Mouse (Mus musculus) hindbrain, embryonic 16.5 days (tissue): Measurements from ENCODE around the gene 2010111I01Rik. TPM values are rescaled to one million over a fixed set of nuclear protein-coding genes. Genes with fewer than 3 reads are reported as not detected.

Experiments used
- ATAC-seq: fragments of 200-750 bp; cut with Nextera tagmentation; 2 replicates; pipeline ENCODE4 v1.8.0; 2017; ENCODE audit warnings: moderate TSS enrichment, moderate library complexity
- H3K27ac ChIP-seq: fragments of 300-500 bp; sonication (generic); 2 replicates; pipeline ENCODE4 v1.5.1; 2014; ENCODE audit warnings: low read depth, mild to moderate bottlenecking, control low read depth, low read length, moderate library complexity
- H3K27me3 ChIP-seq: fragments of 300-500 bp; sonication (generic); replicated peaks from 2 replicates; pipeline ENCODE4 v1.6.1; 2014; ENCODE audit warnings: low read length; ENCODE audit not compliant: control insufficient read depth, insufficient read depth
- H3K36me3 ChIP-seq: fragments of 300-500 bp; sonication (generic); 2 replicates; pipeline ENCODE4 v1.6.1; 2014; ENCODE audit warnings: mild to moderate bottlenecking, low read length, moderate library complexity, mixed read lengths; ENCODE audit not compliant: control insufficient read depth, insufficient read depth
- H3K4me1 ChIP-seq: fragments of 300-500 bp; sonication (generic); 2 replicates; pipeline ENCODE4 v1.6.1; 2014; ENCODE audit warnings: low read depth, low read length; ENCODE audit not compliant: control insufficient read depth, insufficient read depth
- H3K4me2 ChIP-seq: fragments of 300-500 bp; sonication (generic); 2 replicates; pipeline ENCODE4 v1.6.1; 2014; ENCODE audit warnings: mild to moderate bottlenecking, low read length, control low read depth, moderate library complexity
- H3K4me3 ChIP-seq: fragments of 300-500 bp; sonication (generic); 2 replicates; pipeline ENCODE4 v1.5.1; 2014; ENCODE audit warnings: mild to moderate bottlenecking, low read length, control low read depth, moderate library complexity
- H3K9ac ChIP-seq: fragments of 300-500 bp; sonication (generic); 2 replicates; pipeline ENCODE4 v1.6.1; 2014; ENCODE audit warnings: low read depth, mild to moderate bottlenecking, control low read depth, low read length, moderate library complexity
- H3K9me3 ChIP-seq: fragments of 300-500 bp; sonication (generic); 2 replicates; pipeline ENCODE4 v1.6.1; 2014; ENCODE audit warnings: mild to moderate bottlenecking, low read length, moderate library complexity; ENCODE audit not compliant: control insufficient read depth
- whole genome bisulfite sequencing: fragments of 180-500 bp; shearing (Covaris S2); extraction: QIAGEN DNeasy Blood & Tissue Kit; methylation state at CpG from one replicate; pipeline ENCODE4 v1.1.7; 2014; 5-methylcytosine and 5-hydroxymethylcytosine counted together
- polyA plus RNA-seq: library from polyadenylated mRNA; unstranded; fragments of >200 nt; fragmentation: Nextera tagmentation; extraction: Ambion mirVana; gene quantifications from 2 replicates; pipeline ENCODE4 v1.2.1, GENCODE M21; 2015

Gene 2010111I01Rik
- polyA plus RNA-seq, 1 experiment from 2014 or later, result 28.6 TPM

DNA sequence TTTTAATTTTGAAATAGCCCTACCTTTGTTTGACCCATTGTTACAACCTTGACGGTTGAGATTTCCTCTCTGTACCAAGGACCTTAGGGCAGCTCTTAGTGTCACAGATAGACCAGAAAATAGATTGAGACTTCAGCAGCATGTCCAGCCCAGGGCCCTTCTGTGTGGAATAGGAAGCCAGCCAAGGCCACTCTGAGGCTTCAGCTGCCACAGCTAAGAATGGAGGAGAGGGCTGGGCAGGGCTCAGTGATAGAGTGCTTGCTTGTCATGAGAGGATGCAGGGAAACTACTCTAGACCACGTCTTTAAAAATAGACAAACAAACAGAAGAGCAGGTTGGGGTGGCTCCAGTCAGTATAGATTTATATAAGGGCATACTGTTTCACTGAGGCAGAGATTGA lies 234.9 kb downstream of the 2010111I01Rik start:
- no peak overlapping the region for H3K27ac ChIP-seq
- H3K9ac ChIP-seq, result no peak overlapping the region
- 79% methylated on average over 2 of the region's 2 CpGs for whole genome bisulfite sequencing
- no peaks in the 10 kb centered on the region for H3K27me3 ChIP-seq
- peaks cover 6% of the 10 kb centered on the region; the same call in 1 of the 2 replicates for H3K4me1 ChIP-seq
- no peak for ATAC-seq
- no peaks in the 10 kb centered on the region for H3K36me3 ChIP-seq
- no peaks in the 10 kb centered on the region for H3K9me3 ChIP-seq
- H3K4me3 ChIP-seq, result no peak overlapping the region
- H3K4me2 ChIP-seq, result no peak overlapping the region

GRCm38 (mm10) chr13:63203502-63204278 lies 239.0 kb downstream of the 2010111I01Rik start:
- ATAC-seq, result peak; percentile 34; the same call in 1 of the 2 replicates
- Histone ChIP-seq H3K4me2 (no peak overlapping the region), H3K27ac (no peak overlapping the region; the same call in 1 of the 2 replicates), H3K27me3 (no peaks in the 10 kb centered on the region), H3K4me3 (no peak overlapping the region), H3K9me3 (no peaks in the 10 kb centered on the region), H3K36me3 (no peaks in the 10 kb centered on the region), H3K9ac (no peak overlapping the region), H3K4me1 (peaks cover 6% of the 10 kb centered on the region; the same call in 1 of the 2 replicates)
- WGBS, result 36% methylated on average over 8 of the region's 8 CpGs

GRCm38 (mm10) chr13:63205750-63206149 lies 241.1 kb downstream of the 2010111I01Rik start:
- WGBS, result 78% methylated on average over 4 of the region's 4 CpGs
- H3K4me1 ChIP-seq, result peaks cover 6% of the 10 kb centered on the region; the same call in 1 of the 2 replicates
- H3K36me3 ChIP-seq, result no peaks in the 10 kb centered on the region
- no peak for ATAC-seq
- H3K4me3 ChIP-seq, result no peak overlapping the region
- no peak overlapping the region for H3K9ac ChIP-seq
- H3K27ac ChIP-seq, result no peak overlapping the region
- no peaks in the 10 kb centered on the region for H3K27me3 ChIP-seq
- no peak overlapping the region for H3K4me2 ChIP-seq
- H3K9me3 ChIP-seq, result no peaks in the 10 kb centered on the region

DNA sequence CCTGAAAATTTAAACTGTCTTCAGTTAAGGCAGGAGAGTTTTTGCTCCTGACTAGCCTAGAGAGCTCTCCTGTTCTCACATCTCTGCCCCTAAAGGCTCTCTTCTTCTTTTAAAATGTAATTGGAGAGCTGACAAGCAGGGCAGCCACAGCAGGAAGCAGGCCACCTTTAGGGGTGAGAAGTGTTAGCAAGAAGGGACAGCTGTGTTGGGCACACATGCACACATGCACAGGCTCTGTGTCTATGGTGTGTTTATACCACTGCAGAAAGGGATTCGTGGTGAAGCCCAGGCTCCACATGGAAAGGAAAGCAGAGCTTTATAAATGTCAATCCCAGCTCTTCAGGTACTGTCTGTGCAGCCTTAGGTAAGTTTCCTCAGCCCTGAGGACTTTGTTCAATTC lies 241.7 kb downstream of the 2010111I01Rik start:
- Histone ChIP-seq H3K27me3 (no peaks in the 10 kb centered on the region), H3K9me3 (no peaks in the 10 kb centered on the region), H3K4me1 (peaks cover 6% of the 10 kb centered on the region; the same call in 1 of the 2 replicates), H3K9ac (no peak overlapping the region), H3K27ac (no peak overlapping the region), H3K4me2 (no peak overlapping the region), H3K4me3 (no peak overlapping the region), H3K36me3 (no peaks in the 10 kb centered on the region)
- ATAC-seq, result no peak
- 78% methylated on average over 1 of the region's 1 CpGs for WGBS

GRCm38 (mm10) chr13:63216537-63216936 lies 251.8 kb downstream of the 2010111I01Rik start:
- Histone ChIP-seq H3K4me3 (no peak overlapping the region), H3K27ac (no peak overlapping the region), H3K9me3 (no peaks in the 10 kb centered on the region), H3K9ac (no peak overlapping the region), H3K36me3 (no peaks in the 10 kb centered on the region), H3K27me3 (no peaks in the 10 kb centered on the region), H3K4me1 (no peaks in the 10 kb centered on the region), H3K4me2 (no peak overlapping the region)
- no peak for ATAC-seq

DNA sequence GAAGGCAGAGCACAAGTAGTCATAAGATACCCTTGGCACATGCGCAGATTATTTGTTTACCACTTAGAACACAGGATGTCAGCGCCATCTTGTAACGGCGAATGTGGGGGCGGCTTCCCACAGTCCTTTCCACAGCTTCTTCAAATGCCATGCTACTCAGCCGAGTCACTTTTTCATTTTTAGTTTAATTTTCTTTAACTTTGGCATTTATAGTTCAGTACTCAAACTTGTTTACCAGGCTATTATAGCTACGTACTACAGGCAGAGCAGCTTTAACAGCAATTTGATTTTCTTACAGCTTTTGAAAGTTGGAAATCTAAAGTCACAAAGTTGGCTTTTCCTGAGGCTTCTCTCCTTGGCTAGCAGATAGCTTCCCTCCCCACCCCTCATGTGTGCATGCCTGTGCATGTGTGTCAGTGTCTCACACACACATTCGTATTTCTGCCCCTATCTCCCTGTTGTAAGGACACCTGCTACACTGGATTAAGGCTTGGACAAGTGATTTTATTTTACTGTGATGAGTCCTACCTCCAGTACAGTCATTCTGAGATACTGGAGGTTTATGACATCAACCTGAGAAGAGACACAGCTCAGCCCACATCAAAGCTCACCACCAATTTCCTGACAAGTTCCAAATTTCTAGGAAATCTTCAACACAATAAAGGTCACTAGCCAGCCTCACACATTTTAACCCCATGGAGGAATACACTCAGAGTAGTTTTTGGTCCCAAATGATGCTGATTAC lies 258.5 kb downstream of the 2010111I01Rik start:
- Histone ChIP-seq H3K36me3 (no peaks in the 10 kb centered on the region), H3K4me2 (no peak overlapping the region), H3K4me1 (no peaks in the 10 kb centered on the region), H3K27me3 (no peaks in the 10 kb centered on the region), H3K4me3 (no peak overlapping the region), H3K9me3 (no peaks in the 10 kb centered on the region), H3K27ac (no peak overlapping the region), H3K9ac (no peak overlapping the region)
- WGBS, result 96% methylated on average over 7 of the region's 8 CpGs
- no peak for ATAC-seq

GRCm38 (mm10) chr13:63225796-63226583 lies 261.3 kb downstream of the 2010111I01Rik start:
- H3K27ac ChIP-seq, result no peak overlapping the region
- H3K9me3 ChIP-seq, result no peaks in the 10 kb centered on the region
- no peaks in the 10 kb centered on the region for H3K27me3 ChIP-seq
- no peak overlapping the region for H3K4me3 ChIP-seq
- H3K9ac ChIP-seq, result no peak overlapping the region
- no peak overlapping the region for H3K4me2 ChIP-seq
- 91% methylated on average over 8 of the region's 8 CpGs for WGBS
- no peak for ATAC-seq
- H3K4me1 ChIP-seq, result no peaks in the 10 kb centered on the region
- no peaks in the 10 kb centered on the region; the same call in 1 of the 2 replicates for H3K36me3 ChIP-seq

DNA sequence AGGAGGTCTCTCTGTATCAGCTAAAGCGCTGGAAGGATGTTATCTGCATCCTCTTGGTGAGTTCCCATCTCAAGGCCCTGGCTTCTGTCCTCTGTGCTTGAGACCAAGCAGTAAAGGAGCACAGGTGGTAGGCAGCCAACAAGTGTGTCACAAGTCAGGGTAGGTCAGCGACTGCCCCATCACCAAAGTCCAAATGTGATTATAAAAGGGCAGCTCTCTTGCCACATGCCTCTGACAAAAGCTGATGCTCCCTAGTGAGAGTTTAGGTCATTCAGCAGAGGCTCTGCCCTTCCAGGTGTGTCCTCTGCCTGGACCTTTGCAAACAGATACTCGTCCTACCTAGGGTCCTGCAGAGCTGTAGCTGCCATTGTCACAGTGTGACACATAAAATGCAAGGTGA lies 263.1 kb downstream of the 2010111I01Rik start:
- Histone ChIP-seq H3K9ac (no peak overlapping the region), H3K4me1 (no peaks in the 10 kb centered on the region), H3K4me2 (no peak overlapping the region), H3K4me3 (no peak overlapping the region), H3K27me3 (no peaks in the 10 kb centered on the region), H3K36me3 (no peaks in the 10 kb centered on the region; the same call in 1 of the 2 replicates), H3K27ac (no peak overlapping the region), H3K9me3 (no peaks in the 10 kb centered on the region)
- WGBS, result 78% methylated on average over 3 of the region's 3 CpGs
- ATAC-seq, result no peak
